Mouse (Mus musculus): Measurements from ENCODE around the gene Mpv17l. TPM values are rescaled to one million over a fixed set of nuclear protein-coding genes. Genes with fewer than 3 reads are reported as not detected.
"Not testable (repeated sequence)": the region's sequence is repeated elsewhere in the genome, so short reads cannot be mapped to it uniquely, and the experiment has no call there.

Mpv17l gene
- polyA plus RNA-seq, 1 experiment from 2014 or later, result 41.5 TPM

- Histone ChIP-seq H3K4me2 (ENCODE audit: low read length) (no peak overlapping the region), H3K27ac (ENCODE audit: low read length) (no peak overlapping the region), H3K4me1 (ENCODE audit: control insufficient read depth, insufficient read depth, low read length) (peaks cover 1% of the 10 kb centered on the region; the same call in 1 of the 2 replicates), H3K27me3 (ENCODE audit: control insufficient read depth, insufficient read depth, low read depth, low read length) (no peaks in the 10 kb centered on the region), H3K4me3 (ENCODE audit: low read depth, low read length) (no peak overlapping the region), H3K9ac (ENCODE audit: low read depth, low read length) (no peak overlapping the region), H3K9me3 (replicated peaks; ENCODE audit: control insufficient read depth, low read length, poor library complexity, severe bottlenecking) (no peaks in the 10 kb centered on the region), H3K36me3 (ENCODE audit: control insufficient read depth, insufficient read depth, low read length) (no peaks in the 10 kb centered on the region; the same call in none of the 2 replicates)
- ATAC-seq, result no peak
- WGBS, result 68% methylated on average over 1 of the region's 1 CpGs
Measured at GRCm38 (mm10) chr16:13946306-13946705, 43.3 kb downstream of the Mpv17l start.

- H3K4me1 ChIP-seq (ENCODE audit: control insufficient read depth, insufficient read depth, low read length), result no peaks in the 10 kb centered on the region
- no peak for ATAC-seq
- WGBS, result 75% methylated on average over 3 of the region's 3 CpGs
Measured at GRCm38 (mm10) chr16:13951245-13951644, 48.3 kb downstream of the Mpv17l start.

GRCm38 (mm10) chr16:13962053-13962452 is 59.1 kb downstream of the Mpv17l start:
- Histone ChIP-seq H3K27me3 (ENCODE audit: control insufficient read depth, insufficient read depth, low read depth, low read length) (no peaks in the 10 kb centered on the region), H3K36me3 (ENCODE audit: control insufficient read depth, insufficient read depth, low read length) (no peaks in the 10 kb centered on the region), H3K9ac (ENCODE audit: low read depth, low read length) (no peak overlapping the region), H3K4me1 (ENCODE audit: control insufficient read depth, insufficient read depth, low read length) (no peaks in the 10 kb centered on the region), H3K4me3 (ENCODE audit: low read depth, low read length) (no peak overlapping the region), H3K27ac (ENCODE audit: low read length) (no peak overlapping the region), H3K9me3 (replicated peaks; ENCODE audit: control insufficient read depth, low read length, poor library complexity, severe bottlenecking) (no peaks in the 10 kb centered on the region), H3K4me2 (ENCODE audit: low read length) (no peak overlapping the region)
- WGBS, result 26% methylated on average over 1 of the region's 1 CpGs
- ATAC-seq, result no peak

More at GRCm38 (mm10) chr16:13951245-13951644, 48.3 kb downstream of the Mpv17l start:
- Histone ChIP-seq H3K27ac (ENCODE audit: low read length) (no peak overlapping the region), H3K4me3 (ENCODE audit: low read depth, low read length) (no peak overlapping the region), H3K9me3 (replicated peaks; ENCODE audit: control insufficient read depth, low read length, poor library complexity, severe bottlenecking) (no peaks in the 10 kb centered on the region), H3K36me3 (ENCODE audit: control insufficient read depth, insufficient read depth, low read length) (no peaks in the 10 kb centered on the region; the same call in none of the 2 replicates), H3K27me3 (ENCODE audit: control insufficient read depth, insufficient read depth, low read depth, low read length) (no peaks in the 10 kb centered on the region), H3K4me2 (ENCODE audit: low read length) (no peak overlapping the region), H3K9ac (ENCODE audit: low read depth, low read length) (no peak overlapping the region)

GRCm38 (mm10) chr16:13969096-13969495 is 66.1 kb downstream of the Mpv17l start:
- no peaks in the 10 kb centered on the region for H3K4me1 ChIP-seq (ENCODE audit: control insufficient read depth, insufficient read depth, low read length)
- H3K36me3 ChIP-seq (ENCODE audit: control insufficient read depth, insufficient read depth, low read length), result no peaks in the 10 kb centered on the region
- no peak overlapping the region for H3K4me3 ChIP-seq (ENCODE audit: low read depth, low read length)
- H3K9me3 ChIP-seq (replicated peaks; ENCODE audit: control insufficient read depth, low read length, poor library complexity, severe bottlenecking), result no peaks in the 10 kb centered on the region
- ATAC-seq, result no peak
- no peaks in the 10 kb centered on the region for H3K27me3 ChIP-seq (ENCODE audit: control insufficient read depth, insufficient read depth, low read depth, low read length)
- H3K4me2 ChIP-seq (ENCODE audit: low read length), result no peak overlapping the region
- WGBS, result 88% methylated on average over 1 of the region's 1 CpGs
- H3K9ac ChIP-seq (ENCODE audit: low read depth, low read length), result no peak overlapping the region
- H3K27ac ChIP-seq (ENCODE audit: low read length), result no peak overlapping the region

- Histone ChIP-seq H3K9ac (ENCODE audit: low read depth, low read length) (no peak overlapping the region), H3K4me3 (ENCODE audit: low read depth, low read length) (no peak overlapping the region), H3K4me1 (ENCODE audit: control insufficient read depth, insufficient read depth, low read length) (no peaks in the 10 kb centered on the region), H3K27ac (ENCODE audit: low read length) (no peak overlapping the region), H3K4me2 (ENCODE audit: low read length) (no peak overlapping the region), H3K36me3 (ENCODE audit: control insufficient read depth, insufficient read depth, low read length) (no peaks in the 10 kb centered on the region), H3K9me3 (replicated peaks; ENCODE audit: control insufficient read depth, low read length, poor library complexity, severe bottlenecking) (no peaks in the 10 kb centered on the region), H3K27me3 (ENCODE audit: control insufficient read depth, insufficient read depth, low read depth, low read length) (no peaks in the 10 kb centered on the region)
- ATAC-seq, result no peak
- 96% methylated on average over 8 of the region's 8 CpGs for WGBS
Measured at GRCm38 (mm10) chr16:13972051-13972450, 69.1 kb downstream of the Mpv17l start.

GRCm38 (mm10) chr16:13976358-13976896 is 73.5 kb downstream of the Mpv17l start:
- 82% methylated on average over 4 of the region's 4 CpGs for WGBS
- not testable (repeated sequence) for H3K4me2 ChIP-seq (ENCODE audit: low read length); H3K27me3 ChIP-seq (ENCODE audit: control insufficient read depth, insufficient read depth, low read depth, low read length); H3K27ac ChIP-seq (ENCODE audit: low read length); H3K36me3 ChIP-seq (ENCODE audit: control insufficient read depth, insufficient read depth, low read length); ATAC-seq; H3K9ac ChIP-seq (ENCODE audit: low read depth, low read length); H3K4me1 ChIP-seq (ENCODE audit: control insufficient read depth, insufficient read depth, low read length); H3K9me3 ChIP-seq (replicated peaks; ENCODE audit: control insufficient read depth, low read length, poor library complexity, severe bottlenecking); H3K4me3 ChIP-seq (ENCODE audit: low read depth, low read length)

- H3K27ac ChIP-seq (ENCODE audit: low read length); H3K36me3 ChIP-seq (ENCODE audit: control insufficient read depth, insufficient read depth, low read length); H3K4me3 ChIP-seq (ENCODE audit: low read depth, low read length); ATAC-seq; H3K9ac ChIP-seq (ENCODE audit: low read depth, low read length); H3K27me3 ChIP-seq (ENCODE audit: control insufficient read depth, insufficient read depth, low read depth, low read length); H3K4me1 ChIP-seq (ENCODE audit: control insufficient read depth, insufficient read depth, low read length); H3K4me2 ChIP-seq (ENCODE audit: low read length); H3K9me3 ChIP-seq (replicated peaks; ENCODE audit: control insufficient read depth, low read length, poor library complexity, severe bottlenecking): not testable (repeated sequence)
- WGBS, result 55% methylated on average over 1 of the region's 1 CpGs
Measured at GRCm38 (mm10) chr16:13977026-13977425, 74.1 kb downstream of the Mpv17l start.

- not testable (repeated sequence) for H3K9me3 ChIP-seq (replicated peaks; ENCODE audit: control insufficient read depth, low read length, poor library complexity, severe bottlenecking); H3K4me3 ChIP-seq (ENCODE audit: low read depth, low read length); H3K4me1 ChIP-seq (ENCODE audit: control insufficient read depth, insufficient read depth, low read length); H3K4me2 ChIP-seq (ENCODE audit: low read length); H3K27me3 ChIP-seq (ENCODE audit: control insufficient read depth, insufficient read depth, low read depth, low read length); ATAC-seq; H3K36me3 ChIP-seq (ENCODE audit: control insufficient read depth, insufficient read depth, low read length); H3K27ac ChIP-seq (ENCODE audit: low read length); H3K9ac ChIP-seq (ENCODE audit: low read depth, low read length)
- 69% methylated on average over 3 of the region's 3 CpGs for WGBS
Measured at GRCm38 (mm10) chr16:13981726-13982125, 78.8 kb downstream of the Mpv17l start.

- no peak overlapping the region for H3K9ac ChIP-seq (ENCODE audit: low read depth, low read length)
- peaks cover 3% of the 10 kb centered on the region; the same call in 1 of the 2 replicates for H3K4me1 ChIP-seq (ENCODE audit: control insufficient read depth, insufficient read depth, low read length)
- H3K4me2 ChIP-seq (ENCODE audit: low read length), result no peak overlapping the region
- no peak overlapping the region for H3K4me3 ChIP-seq (ENCODE audit: low read depth, low read length)
- no peaks in the 10 kb centered on the region for H3K9me3 ChIP-seq (replicated peaks; ENCODE audit: control insufficient read depth, low read length, poor library complexity, severe bottlenecking)
- 79% methylated on average over 5 of the region's 5 CpGs for WGBS
- H3K27ac ChIP-seq (ENCODE audit: low read length), result no peak overlapping the region
- no peaks in the 10 kb centered on the region for H3K27me3 ChIP-seq (ENCODE audit: control insufficient read depth, insufficient read depth, low read depth, low read length)
- ATAC-seq, result no peak
- no peaks in the 10 kb centered on the region for H3K36me3 ChIP-seq (ENCODE audit: control insufficient read depth, insufficient read depth, low read length)
Measured at GRCm38 (mm10) chr16:13983161-13983560, 80.2 kb downstream of the Mpv17l start.
